Mouse (Mus musculus): ENCODE measurements at regions not wholly inside any gene's neighbourhood (a gene's known extent, or its start where the extent isn't known, plus 50 kb on each side); places are given as distances from the start of the nearest gene placed in this dataset.

DNA sequence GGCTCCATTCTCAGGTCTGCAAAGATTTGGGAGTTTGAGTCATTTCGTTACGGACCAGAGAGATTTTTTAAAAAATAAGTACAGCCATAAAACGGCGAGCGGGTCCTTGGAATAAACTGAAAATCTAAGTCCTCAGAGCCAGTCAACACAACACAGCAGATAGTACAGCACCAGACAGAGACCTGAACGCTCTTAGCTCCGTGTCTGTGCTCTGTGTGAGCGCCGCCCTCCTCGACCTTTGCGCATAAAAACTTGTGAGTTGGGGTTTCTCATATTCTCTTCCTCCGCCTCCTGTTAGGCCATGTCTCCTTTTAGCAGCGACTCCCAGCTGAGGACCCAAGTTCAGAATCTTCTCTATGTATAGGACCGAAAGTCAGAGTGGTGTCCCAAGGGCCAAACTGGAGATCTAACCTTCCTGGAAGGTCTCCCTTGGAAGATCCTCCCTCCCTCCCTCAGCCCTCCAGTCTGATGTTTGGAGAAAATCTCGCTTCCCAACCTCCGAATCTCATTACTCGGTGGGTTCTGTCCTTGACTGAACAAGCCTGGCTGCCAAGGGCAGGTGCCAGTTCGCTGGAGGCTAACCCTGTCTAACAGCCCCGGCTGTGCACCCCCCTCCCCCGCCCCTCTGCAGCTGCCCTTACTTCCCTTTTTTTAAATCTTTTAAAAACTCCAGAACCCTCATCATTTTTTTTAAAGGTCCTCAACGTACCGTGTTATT lies 314.0 kb downstream of the Parp8 start:
- Histone ChIP-seq H3K4me1 (ENCODE audit: control insufficient read depth, insufficient read depth, low read length) (0 out of 2 replicates have a peak, but pooled peaks cover 4% of the 10 kb centered on the region), H3K4me3 (ENCODE audit: insufficient read depth, low read depth, low read length) (no peak overlapping the region), H3K27ac (ENCODE audit: insufficient read depth, low read depth, low read length) (no peak overlapping the region)
- WGBS, result 3% methylated on average over 22 of the region's 22 CpGs
- TF ChIP-seq POLR2A (IDR thresholded peaks at IDR 0.05; ENCODE audit: insufficient read depth, low read depth, low read length), result no peak
- TF ChIP-seq CTCF (IDR thresholded peaks at IDR 0.05; ENCODE audit: insufficient read depth, low read depth, low read length), result no peak

DNA sequence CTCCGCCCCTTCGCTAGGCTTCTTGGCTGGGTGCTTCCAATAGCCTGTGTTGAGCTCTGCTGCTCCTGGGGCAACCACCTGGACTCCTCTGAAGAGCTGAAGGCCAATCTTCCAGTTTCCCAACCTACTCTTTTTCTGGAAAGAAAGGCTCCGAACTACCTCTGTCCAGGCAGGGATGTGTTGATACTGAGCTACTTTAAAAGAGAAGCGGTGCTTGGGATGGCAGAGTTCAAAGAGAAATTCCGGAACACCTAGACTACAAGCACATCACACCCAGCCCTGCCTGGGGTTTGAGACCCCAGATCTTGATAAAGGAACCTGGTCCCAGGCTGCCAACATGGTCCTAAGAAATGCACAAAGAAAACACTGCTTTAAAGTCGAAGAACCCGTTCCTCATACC lies 315.7 kb downstream of the Parp8 start:
- 29% methylated on average over 7 of the region's 7 CpGs for WGBS
- Histone ChIP-seq H3K27ac (ENCODE audit: insufficient read depth, low read depth, low read length) (no peak overlapping the region), H3K4me1 (ENCODE audit: control insufficient read depth, insufficient read depth, low read length) (peaks cover 8% of the 10 kb centered on the region; the same call in 1 of the 2 replicates), H3K4me3 (ENCODE audit: insufficient read depth, low read depth, low read length) (no peak overlapping the region)
- TF ChIP-seq CTCF (IDR thresholded peaks at IDR 0.05; ENCODE audit: insufficient read depth, low read depth, low read length) (no peak), POLR2A (IDR thresholded peaks at IDR 0.05; ENCODE audit: insufficient read depth, low read depth, low read length) (no peak)

DNA sequence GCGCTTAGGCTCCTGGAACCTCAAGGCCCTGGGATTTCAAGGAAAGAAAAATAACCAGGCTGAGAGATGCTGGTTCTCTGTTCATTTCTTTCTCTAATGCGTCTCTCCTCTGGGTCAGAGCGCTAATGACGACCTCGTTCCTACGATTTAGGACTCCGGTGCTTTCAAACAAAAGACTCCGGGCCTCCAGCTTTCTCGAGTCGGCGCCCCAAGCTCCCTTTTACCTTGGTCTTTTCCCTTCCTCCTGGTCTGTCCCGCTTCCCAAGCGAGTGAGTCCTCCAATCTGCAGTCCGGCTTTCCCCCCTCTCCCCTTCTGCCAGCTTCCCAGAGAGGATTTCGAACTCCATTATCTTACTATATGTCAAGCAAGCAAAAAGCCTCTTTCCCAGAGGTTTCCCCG lies 316.5 kb downstream of the Parp8 start:
- 6% methylated on average over 16 of the region's 16 CpGs for WGBS
- H3K4me1 ChIP-seq (ENCODE audit: control insufficient read depth, insufficient read depth, low read length), result peaks cover 8% of the 10 kb centered on the region; the same call in 1 of the 2 replicates
- TF ChIP-seq POLR2A (IDR thresholded peaks at IDR 0.05; ENCODE audit: insufficient read depth, low read depth, low read length), result no peak
- TF ChIP-seq CTCF (IDR thresholded peaks at IDR 0.05; ENCODE audit: insufficient read depth, low read depth, low read length), result no peak
- no peak overlapping the region for H3K27ac ChIP-seq (ENCODE audit: insufficient read depth, low read depth, low read length)
- H3K4me3 ChIP-seq (ENCODE audit: insufficient read depth, low read depth, low read length), result no peak overlapping the region

DNA sequence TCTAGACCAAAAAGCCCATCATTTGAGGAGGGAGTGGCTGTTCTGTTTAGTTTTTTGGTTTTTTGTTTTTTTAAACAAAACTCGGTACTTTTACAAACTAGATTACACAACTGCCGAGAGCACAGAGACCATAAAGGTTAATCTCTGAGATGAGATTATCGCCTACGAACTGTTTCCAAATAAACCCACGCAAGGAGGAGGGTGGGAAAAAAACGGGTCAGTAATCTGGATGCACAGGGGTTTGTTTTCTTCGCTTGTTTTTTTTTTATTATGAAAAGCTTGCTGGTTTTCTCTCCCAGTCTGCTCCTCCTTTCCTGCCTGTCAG lies 316.9 kb downstream of the Parp8 start:
- no peak for TF ChIP-seq POLR2A (IDR thresholded peaks at IDR 0.05; ENCODE audit: insufficient read depth, low read depth, low read length)
- TF ChIP-seq CTCF (IDR thresholded peaks at IDR 0.05; ENCODE audit: insufficient read depth, low read depth, low read length), result no peak
- no peak overlapping the region for H3K27ac ChIP-seq (ENCODE audit: insufficient read depth, low read depth, low read length)
- peaks cover 8% of the 10 kb centered on the region; the same call in 1 of the 2 replicates for H3K4me1 ChIP-seq (ENCODE audit: control insufficient read depth, insufficient read depth, low read length)
- WGBS, result 5% methylated on average over 7 of the region's 7 CpGs
- no peak overlapping the region for H3K4me3 ChIP-seq (ENCODE audit: insufficient read depth, low read depth, low read length)

DNA sequence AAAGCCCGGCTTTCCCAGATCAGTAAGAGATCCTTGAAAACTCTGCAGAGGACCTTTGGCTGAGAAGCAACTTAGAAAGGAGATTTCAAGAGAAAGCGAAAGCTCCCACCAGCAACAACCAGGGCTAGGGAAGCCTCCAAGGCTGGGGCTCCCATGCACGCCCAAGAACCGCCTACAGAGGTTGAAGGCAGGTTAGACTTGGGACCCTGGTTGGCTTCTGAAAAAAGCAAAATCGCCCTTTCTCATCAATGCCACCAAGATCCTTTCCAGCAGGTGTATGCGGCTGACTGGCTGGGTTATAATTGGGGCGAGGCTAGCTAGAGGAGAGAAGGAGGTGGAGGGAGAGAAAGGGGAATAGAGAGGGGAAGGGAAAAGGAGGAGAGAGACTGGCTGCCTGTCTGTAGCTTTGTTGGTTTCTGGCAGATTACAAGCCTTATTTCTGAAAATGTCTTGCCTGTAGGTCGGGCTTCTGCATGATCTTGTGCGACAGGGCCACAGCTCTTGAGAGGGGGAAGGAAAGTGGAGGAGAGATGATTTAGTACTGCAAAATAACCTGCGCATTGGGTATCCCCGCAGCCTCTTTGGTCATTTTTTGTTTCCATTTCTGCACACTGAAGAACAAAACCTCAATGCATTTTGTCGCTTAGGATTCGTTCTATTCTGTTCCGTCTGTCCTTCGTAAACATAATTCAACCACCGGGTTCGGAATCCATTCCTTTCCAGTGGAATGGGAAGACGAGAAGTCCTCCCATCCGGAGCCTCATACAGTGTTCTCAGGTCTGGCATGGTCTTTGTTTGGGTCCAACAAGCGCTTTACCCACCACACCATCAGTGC lies 317.5 kb downstream of the Parp8 start:
- WGBS, result 6% methylated on average over 20 of the region's 20 CpGs
- Histone ChIP-seq H3K27ac (ENCODE audit: insufficient read depth, low read depth, low read length) (no peak overlapping the region), H3K4me1 (ENCODE audit: control insufficient read depth, insufficient read depth, low read length) (peaks cover 8% of the 10 kb centered on the region; the same call in 1 of the 2 replicates), H3K4me3 (ENCODE audit: insufficient read depth, low read depth, low read length) (no peak overlapping the region)
- TF ChIP-seq CTCF (IDR thresholded peaks at IDR 0.05; ENCODE audit: insufficient read depth, low read depth, low read length) (no peak), POLR2A (IDR thresholded peaks at IDR 0.05; ENCODE audit: insufficient read depth, low read depth, low read length) (no peak)

DNA sequence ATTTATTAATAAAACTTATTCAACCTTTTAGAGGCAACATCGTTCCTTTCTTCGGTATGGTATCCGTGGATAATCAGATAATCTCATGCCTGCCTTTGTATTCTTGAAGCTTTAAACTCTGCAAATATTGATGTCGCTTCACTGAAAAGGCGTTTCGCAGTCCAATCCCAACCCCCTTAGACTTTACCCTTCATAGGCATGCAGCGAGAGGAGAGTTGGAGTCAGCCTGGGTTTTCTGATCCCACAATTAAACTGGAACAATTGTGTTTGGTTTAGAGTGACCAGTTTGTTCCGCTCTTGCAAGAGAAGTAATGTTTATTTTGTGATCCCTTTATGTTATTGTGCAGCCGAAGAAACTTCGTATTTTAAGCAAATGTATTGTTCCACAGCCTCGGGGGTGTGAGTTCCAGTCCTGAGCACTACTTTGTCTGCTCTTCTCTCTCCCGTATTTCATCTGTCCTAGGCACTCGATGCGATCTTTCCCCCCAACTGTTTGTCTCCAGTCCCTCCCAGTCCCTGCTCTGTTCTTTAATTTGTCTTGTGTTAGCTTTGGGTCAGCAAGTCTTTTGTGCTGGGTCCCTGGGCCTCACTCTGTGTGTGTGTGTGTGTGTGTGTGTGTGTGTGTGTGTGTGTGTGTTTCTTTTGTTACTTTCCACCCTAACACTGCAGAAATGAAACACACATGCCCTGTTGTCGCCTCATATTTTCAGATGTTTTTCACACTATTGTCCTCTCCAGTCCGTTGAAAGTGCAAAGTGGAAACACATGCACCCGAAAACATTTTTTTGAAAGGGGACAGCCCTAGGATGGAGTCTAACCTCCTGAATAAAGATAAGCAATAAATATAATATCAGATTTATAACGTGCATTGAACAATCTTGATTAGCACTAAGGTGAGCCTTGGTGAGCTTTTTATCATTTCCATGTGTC lies 318.7 kb downstream of the Parp8 start:
- Histone ChIP-seq H3K4me3 (ENCODE audit: insufficient read depth, low read depth, low read length) (no peak overlapping the region), H3K4me1 (ENCODE audit: control insufficient read depth, insufficient read depth, low read length) (peaks cover 8% of the 10 kb centered on the region; the same call in 1 of the 2 replicates), H3K27ac (ENCODE audit: insufficient read depth, low read depth, low read length) (no peak overlapping the region)
- TF ChIP-seq CTCF (IDR thresholded peaks at IDR 0.05; ENCODE audit: insufficient read depth, low read depth, low read length) (no peak), POLR2A (IDR thresholded peaks at IDR 0.05; ENCODE audit: insufficient read depth, low read depth, low read length) (no peak)
- 11% methylated on average over 18 of the region's 18 CpGs for WGBS

DNA sequence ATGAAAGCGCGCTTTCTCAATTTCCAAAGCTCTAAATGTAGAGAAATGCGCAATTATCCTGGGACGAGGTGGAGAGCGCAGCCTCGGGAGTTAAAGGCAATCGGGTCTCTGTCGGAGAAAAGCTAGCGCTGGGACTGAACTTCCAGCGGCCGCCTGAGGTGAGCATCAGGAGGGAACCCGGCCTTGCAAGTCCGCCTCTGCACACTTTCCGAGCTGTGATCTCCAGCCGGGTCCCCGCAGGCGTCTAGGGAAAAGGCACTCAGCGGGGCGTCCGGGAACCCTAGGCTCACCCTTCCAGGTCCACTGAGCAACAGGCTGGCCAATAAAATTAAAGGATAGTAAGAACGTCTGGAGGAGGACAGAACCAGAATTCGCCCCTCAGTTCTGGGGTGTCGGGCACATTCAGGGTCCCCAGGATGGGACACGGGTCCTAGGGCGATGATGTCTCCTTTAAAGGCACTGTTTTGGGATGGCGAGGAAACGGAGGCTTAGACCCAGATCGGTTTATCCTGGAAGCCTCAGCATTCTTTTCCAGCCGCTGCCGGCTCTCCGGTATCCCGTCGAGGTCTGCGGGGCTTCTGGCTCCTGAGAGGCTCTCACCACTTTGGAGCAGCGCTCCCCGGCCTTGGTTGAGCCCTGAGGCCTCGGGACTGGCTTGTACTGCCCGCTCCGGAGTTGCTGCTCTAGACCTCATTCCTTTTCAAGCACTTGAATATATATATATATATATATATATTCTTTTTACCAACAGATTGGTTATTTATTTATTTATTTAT lies 319.5 kb downstream of the Parp8 start:
- WGBS, result 3% methylated on average over 39 of the region's 39 CpGs
- H3K4me1 ChIP-seq (ENCODE audit: control insufficient read depth, insufficient read depth, low read length), result peaks cover 5% of the 10 kb centered on the region; the same call in 1 of the 2 replicates
- no peak overlapping the region for H3K27ac ChIP-seq (ENCODE audit: insufficient read depth, low read depth, low read length)
- no peak overlapping the region for H3K4me3 ChIP-seq (ENCODE audit: insufficient read depth, low read depth, low read length)
- TF ChIP-seq POLR2A (IDR thresholded peaks at IDR 0.05; ENCODE audit: insufficient read depth, low read depth, low read length) (no peak), CTCF (IDR thresholded peaks at IDR 0.05; ENCODE audit: insufficient read depth, low read depth, low read length) (no peak)

DNA sequence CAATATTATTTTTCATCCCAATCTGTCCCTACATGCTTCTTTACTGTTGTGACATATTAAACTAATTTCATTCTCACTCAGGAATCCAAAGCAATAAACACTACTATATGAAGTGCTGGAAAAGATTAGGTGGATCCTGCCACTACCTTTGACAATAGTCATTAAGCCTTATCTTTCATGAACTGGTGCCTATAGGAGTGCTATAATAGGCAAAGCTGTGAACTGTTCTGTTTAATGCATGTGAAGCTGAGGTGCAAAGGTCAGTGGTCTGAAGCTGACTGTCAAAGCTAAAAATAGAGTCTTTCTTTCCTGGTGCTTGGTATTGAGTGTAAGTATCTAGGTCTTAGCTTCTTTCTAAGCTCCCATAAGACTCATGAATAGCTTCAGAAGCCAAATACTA lies 336.6 kb downstream of the Parp8 start:
- Histone ChIP-seq H3K4me3 (ENCODE audit: insufficient read depth, low read depth, low read length) (no peak overlapping the region), H3K4me1 (ENCODE audit: control insufficient read depth, insufficient read depth, low read length) (no peaks in the 10 kb centered on the region), H3K27ac (ENCODE audit: insufficient read depth, low read depth, low read length) (no peak overlapping the region)
- TF ChIP-seq CTCF (IDR thresholded peaks at IDR 0.05; ENCODE audit: insufficient read depth, low read depth, low read length), result no peak
- no peak for TF ChIP-seq POLR2A (IDR thresholded peaks at IDR 0.05; ENCODE audit: insufficient read depth, low read depth, low read length)

Measured in olfactory bulb, adult 2 months (tissue).